Mouse (Mus musculus): ENCODE data around the gene Megf9. TPM values are rescaled to one million over a fixed set of nuclear protein-coding genes. Genes with fewer than 3 reads are reported as not detected.

The Megf9 gene
- polyA plus RNA-seq, 1 experiment from 2014 or later, result 3.5 TPM

DNA sequence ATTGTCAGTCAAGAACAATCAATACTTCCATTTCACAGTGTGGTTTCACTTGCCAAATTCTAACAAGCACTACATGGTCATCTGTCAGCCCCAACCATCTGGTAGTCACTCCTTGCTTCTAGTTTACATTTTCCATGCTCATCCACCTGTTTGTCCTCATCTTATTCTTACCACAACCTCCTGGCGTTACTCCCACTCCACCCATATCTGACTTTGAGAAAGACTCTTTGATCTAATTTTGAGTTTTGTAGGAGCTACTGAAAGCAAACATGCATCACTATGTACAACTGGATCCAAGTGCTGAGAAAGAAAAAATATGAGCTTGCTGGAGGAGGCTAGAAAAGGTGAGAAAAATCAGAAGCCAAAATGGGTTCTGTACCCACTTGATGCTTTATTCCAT is 17.1 kb downstream of the Megf9 start:
- Histone ChIP-seq H3K9me3 (replicated peaks) (no peaks in the 10 kb centered on the region), H3K9ac (no peak overlapping the region), H3K4me2 (no peak overlapping the region), H3K36me3 (no peaks in the 10 kb centered on the region), H3K4me1 (replicated peaks) (no peaks in the 10 kb centered on the region), H3K27ac (no peak overlapping the region), H3K27me3 (no peaks in the 10 kb centered on the region), H3K4me3 (no peak overlapping the region)
- 55% methylated on average over 1 of the region's 1 CpGs for WGBS
- ATAC-seq (replicated peaks; ENCODE audit: insufficient number of reproducible peaks, insufficient read depth, low FRiP score, low read depth), result no peak

DNA sequence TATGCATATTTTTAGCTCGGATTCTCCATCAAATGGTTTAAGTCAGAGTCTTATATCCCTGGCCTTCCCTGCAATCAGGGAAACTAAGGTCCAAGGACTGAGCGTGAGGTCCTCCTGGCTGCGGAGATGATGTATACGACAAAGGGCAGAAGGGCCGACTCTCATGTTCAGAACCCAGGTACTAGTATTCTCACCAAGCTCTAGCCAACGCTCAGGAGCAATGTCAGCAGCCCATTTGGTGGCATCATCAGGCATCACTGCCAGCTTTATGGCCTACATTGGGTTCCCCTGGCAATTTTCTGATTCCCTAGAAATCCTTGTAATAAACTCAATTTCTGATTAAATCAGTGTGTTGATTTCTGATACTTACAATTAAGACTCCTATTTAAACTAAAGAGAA is 18.5 kb downstream of the Megf9 start:
- 86% methylated on average over 6 of the region's 6 CpGs for WGBS
- H3K4me1 ChIP-seq (replicated peaks), result no peaks in the 10 kb centered on the region
- no peak for ATAC-seq (replicated peaks; ENCODE audit: insufficient number of reproducible peaks, insufficient read depth, low FRiP score, low read depth)
- no peaks in the 10 kb centered on the region for H3K36me3 ChIP-seq
- H3K9me3 ChIP-seq (replicated peaks), result no peaks in the 10 kb centered on the region
- H3K27me3 ChIP-seq, result no peaks in the 10 kb centered on the region
- no peak overlapping the region for H3K9ac ChIP-seq
- H3K27ac ChIP-seq, result no peak overlapping the region
- H3K4me3 ChIP-seq, result no peak overlapping the region
- no peak overlapping the region for H3K4me2 ChIP-seq

DNA sequence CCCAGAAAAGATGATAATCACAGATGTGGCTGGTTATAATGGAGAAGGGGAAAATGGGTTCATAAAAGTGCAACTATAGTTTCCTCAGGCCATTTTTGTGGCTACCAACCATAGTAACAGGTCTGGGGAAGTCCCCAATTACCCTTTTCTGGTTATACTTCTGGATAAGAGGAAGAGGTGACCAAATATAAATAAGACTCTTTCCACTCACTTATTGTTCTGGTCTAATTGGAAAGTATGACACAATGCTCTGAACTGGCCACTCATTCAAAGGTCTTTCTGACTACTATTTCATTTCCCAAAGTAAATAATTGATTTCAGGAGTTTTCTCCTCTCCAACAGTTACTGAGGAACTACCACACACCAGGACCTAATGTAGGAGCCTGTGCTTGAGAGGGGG is 19.3 kb downstream of the Megf9 start:
- Histone ChIP-seq H3K9ac (no peak overlapping the region), H3K4me2 (no peak overlapping the region), H3K4me3 (no peak overlapping the region), H3K9me3 (replicated peaks) (no peaks in the 10 kb centered on the region), H3K27ac (no peak overlapping the region), H3K36me3 (no peaks in the 10 kb centered on the region), H3K27me3 (no peaks in the 10 kb centered on the region), H3K4me1 (replicated peaks) (no peaks in the 10 kb centered on the region)
- ATAC-seq (replicated peaks; ENCODE audit: insufficient number of reproducible peaks, insufficient read depth, low FRiP score, low read depth), result no peak

DNA sequence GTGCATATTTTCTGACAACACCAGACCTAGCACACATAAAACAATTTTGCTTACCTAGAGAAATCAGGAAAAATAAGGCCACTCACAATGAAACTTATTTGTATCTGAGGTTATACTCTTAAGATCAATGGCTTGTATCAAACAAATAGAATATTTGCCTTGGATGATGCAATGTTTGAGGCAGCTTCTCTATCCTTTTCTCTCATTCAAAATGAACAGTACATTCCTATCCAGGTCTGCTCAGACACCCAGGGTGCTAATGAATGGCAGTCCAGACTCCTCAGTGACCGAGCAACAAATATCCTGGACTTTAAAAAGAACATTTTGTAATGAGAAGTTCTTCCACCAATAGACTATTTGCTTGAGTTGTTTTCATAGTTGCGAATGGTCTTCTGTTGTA is 24.8 kb downstream of the Megf9 start:
- 83% methylated on average over 2 of the region's 2 CpGs for WGBS
- H3K9me3 ChIP-seq (replicated peaks), result no peaks in the 10 kb centered on the region
- H3K27me3 ChIP-seq, result no peaks in the 10 kb centered on the region
- H3K9ac ChIP-seq, result no peak overlapping the region
- no peak overlapping the region for H3K4me3 ChIP-seq
- H3K4me2 ChIP-seq, result no peak overlapping the region
- ATAC-seq (replicated peaks; ENCODE audit: insufficient number of reproducible peaks, insufficient read depth, low FRiP score, low read depth), result no peak
- H3K4me1 ChIP-seq (replicated peaks), result no peaks in the 10 kb centered on the region
- no peaks in the 10 kb centered on the region for H3K36me3 ChIP-seq
- H3K27ac ChIP-seq, result no peak overlapping the region

DNA sequence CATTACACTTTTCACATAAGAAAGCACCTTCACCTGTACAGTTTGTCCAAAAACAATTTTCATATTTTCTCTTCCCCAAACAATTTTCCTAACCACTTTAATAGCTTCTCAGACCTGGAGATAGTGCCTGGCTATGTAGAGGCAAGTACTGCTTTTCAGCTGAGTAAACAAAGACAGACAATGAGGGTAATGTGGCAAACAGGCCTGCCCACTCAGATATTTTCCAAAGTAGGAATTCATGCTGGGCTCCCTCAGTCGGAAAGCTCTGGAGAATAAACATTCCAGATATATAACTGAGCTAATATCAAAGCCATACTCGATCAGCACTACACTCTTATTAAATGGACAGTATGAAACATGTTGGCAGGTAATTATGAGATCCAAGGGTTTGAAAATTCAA is 25.2 kb downstream of the Megf9 start:
- 35% methylated on average over 2 of the region's 2 CpGs for WGBS
- no peak for ATAC-seq (replicated peaks; ENCODE audit: insufficient number of reproducible peaks, insufficient read depth, low FRiP score, low read depth)
- Histone ChIP-seq H3K4me3 (no peak overlapping the region), H3K9ac (no peak overlapping the region), H3K4me2 (no peak overlapping the region), H3K27ac (no peak overlapping the region), H3K27me3 (no peaks in the 10 kb centered on the region), H3K36me3 (no peaks in the 10 kb centered on the region), H3K4me1 (replicated peaks) (no peaks in the 10 kb centered on the region), H3K9me3 (replicated peaks) (no peaks in the 10 kb centered on the region)

DNA sequence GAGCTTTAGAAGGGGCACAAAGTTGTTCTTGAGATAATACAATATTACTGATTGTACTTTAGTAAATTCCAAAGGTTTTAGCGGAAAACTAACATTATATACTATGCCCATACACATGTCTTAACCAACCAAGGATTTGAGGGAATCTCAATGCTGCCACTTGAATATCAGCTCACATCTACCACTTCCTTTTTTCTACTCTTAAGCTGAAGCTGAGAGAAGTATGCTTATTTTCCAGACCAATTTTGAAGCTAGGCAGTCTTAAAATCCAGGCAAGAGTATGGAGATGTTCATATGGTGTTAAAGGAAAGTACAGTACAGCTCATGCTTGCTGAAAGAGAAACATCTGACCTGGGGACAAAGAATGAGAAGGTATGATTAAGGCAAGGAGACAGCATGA is 26.6 kb downstream of the Megf9 start:
- H3K36me3 ChIP-seq, result no peaks in the 10 kb centered on the region
- no peak overlapping the region for H3K4me3 ChIP-seq
- no peaks in the 10 kb centered on the region for H3K4me1 ChIP-seq (replicated peaks)
- H3K4me2 ChIP-seq, result no peak overlapping the region
- H3K27ac ChIP-seq, result no peak overlapping the region
- H3K9ac ChIP-seq, result no peak overlapping the region
- H3K27me3 ChIP-seq, result no peaks in the 10 kb centered on the region
- WGBS, result 95% methylated on average over 1 of the region's 1 CpGs
- ATAC-seq (replicated peaks; ENCODE audit: insufficient number of reproducible peaks, insufficient read depth, low FRiP score, low read depth), result no peak
- H3K9me3 ChIP-seq (replicated peaks), result no peaks in the 10 kb centered on the region

DNA sequence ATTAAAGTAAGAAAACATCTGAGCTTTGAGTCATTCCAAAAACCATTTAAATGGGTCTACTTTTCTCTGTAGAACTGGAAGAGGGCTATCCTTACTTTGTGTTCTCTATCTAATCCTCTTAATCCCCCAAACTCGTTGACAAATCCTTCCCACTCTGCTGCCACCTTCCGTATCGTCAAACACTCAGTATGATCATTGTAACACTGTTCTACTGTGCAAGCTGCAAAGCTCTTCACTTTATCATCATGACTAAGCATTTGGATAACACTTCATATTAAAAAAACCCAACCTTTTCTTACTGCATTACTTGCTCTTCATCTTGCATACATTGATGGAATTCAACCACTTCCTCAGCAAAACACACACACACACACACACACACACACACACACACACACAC is 28.8 kb downstream of the Megf9 start:
- no peak overlapping the region for H3K4me2 ChIP-seq
- 48% methylated on average over 3 of the region's 3 CpGs for WGBS
- no peak overlapping the region for H3K27ac ChIP-seq
- no peak for ATAC-seq (replicated peaks; ENCODE audit: insufficient number of reproducible peaks, insufficient read depth, low FRiP score, low read depth)
- no peak overlapping the region for H3K4me3 ChIP-seq
- H3K27me3 ChIP-seq, result no peaks in the 10 kb centered on the region
- no peaks in the 10 kb centered on the region for H3K9me3 ChIP-seq (replicated peaks)
- H3K4me1 ChIP-seq (replicated peaks), result no peaks in the 10 kb centered on the region
- no peaks in the 10 kb centered on the region for H3K36me3 ChIP-seq
- H3K9ac ChIP-seq, result no peak overlapping the region

DNA sequence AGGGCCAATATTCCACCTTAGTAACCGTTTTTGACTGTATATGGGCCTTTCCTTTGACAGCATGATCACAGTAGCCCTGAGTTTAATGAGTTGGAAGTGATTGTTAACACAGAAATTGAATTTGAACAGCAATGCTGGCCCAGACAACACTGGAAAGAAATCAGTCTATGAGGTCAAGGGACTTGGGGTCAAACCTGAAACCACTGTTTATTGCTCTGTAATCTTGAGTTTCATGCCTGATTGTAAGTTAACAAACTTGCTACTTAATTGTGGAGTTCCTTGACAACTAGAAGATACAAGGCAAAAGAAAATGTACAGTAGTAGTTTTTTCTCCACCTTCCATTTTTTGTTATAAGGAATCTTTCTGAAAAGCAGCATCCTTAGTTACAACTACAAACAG is 31.0 kb downstream of the Megf9 start:
- Histone ChIP-seq H3K4me1 (replicated peaks) (no peaks in the 10 kb centered on the region), H3K36me3 (no peaks in the 10 kb centered on the region), H3K27ac (no peak overlapping the region), H3K4me3 (no peak overlapping the region), H3K9me3 (replicated peaks) (no peaks in the 10 kb centered on the region), H3K4me2 (no peak overlapping the region), H3K27me3 (no peaks in the 10 kb centered on the region), H3K9ac (no peak overlapping the region)
- WGBS, result 61% methylated on average over 1 of the region's 1 CpGs
- ATAC-seq (replicated peaks; ENCODE audit: insufficient number of reproducible peaks, insufficient read depth, low FRiP score, low read depth), result no peak

DNA sequence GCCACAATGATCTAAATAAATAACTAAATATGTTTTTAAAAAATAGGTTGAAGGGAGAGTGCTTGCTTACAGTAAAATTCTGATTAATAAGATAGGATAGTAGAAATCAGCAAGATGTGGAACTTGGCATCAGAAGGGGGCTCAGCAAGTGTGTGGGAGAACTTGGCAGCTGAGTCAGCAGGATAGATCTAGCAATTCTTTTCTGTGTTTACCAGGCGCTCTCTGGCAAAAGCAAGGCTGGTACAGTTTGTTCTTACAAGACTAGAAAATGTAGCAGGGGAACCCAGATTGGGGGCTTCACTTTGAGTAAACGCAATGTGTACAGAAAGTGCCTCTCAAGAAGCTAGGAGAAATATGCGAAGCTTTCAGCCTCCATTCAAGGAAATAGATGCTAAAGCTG is 35.5 kb downstream of the Megf9 start:
- Histone ChIP-seq H3K27ac (no peak overlapping the region), H3K9me3 (replicated peaks) (no peaks in the 10 kb centered on the region), H3K36me3 (no peaks in the 10 kb centered on the region), H3K4me2 (no peak overlapping the region), H3K4me1 (replicated peaks) (no peaks in the 10 kb centered on the region), H3K4me3 (no peak overlapping the region), H3K27me3 (no peaks in the 10 kb centered on the region), H3K9ac (no peak overlapping the region)
- WGBS, result 85% methylated on average over 3 of the region's 3 CpGs
- no peak for ATAC-seq (replicated peaks; ENCODE audit: insufficient number of reproducible peaks, insufficient read depth, low FRiP score, low read depth)

DNA sequence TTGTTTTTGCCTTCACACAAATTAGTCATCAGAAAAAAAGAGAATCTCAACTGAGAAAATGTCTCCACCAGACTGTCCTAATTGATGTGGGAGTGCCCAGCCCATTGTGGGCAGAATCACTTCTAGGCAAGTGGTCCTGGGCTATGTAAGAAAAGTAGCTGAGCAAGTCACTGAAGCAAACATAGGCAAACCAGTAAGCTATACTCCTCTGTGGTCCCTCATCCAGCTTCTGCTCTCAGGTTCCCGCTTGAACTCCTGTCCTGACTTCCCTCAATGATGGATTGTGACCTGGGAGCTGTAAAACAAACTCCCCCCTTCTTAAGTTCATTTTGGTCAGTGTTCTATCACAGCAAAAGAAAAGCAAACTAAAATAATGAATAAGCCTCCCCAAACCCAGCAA is 37.8 kb downstream of the Megf9 start:
- H3K9ac ChIP-seq, result no peak overlapping the region
- no peaks in the 10 kb centered on the region for H3K36me3 ChIP-seq
- H3K4me3 ChIP-seq, result no peak overlapping the region
- H3K4me2 ChIP-seq, result no peak overlapping the region
- H3K27ac ChIP-seq, result no peak overlapping the region
- H3K9me3 ChIP-seq (replicated peaks), result no peaks in the 10 kb centered on the region
- whole genome bisulfite sequencing, result 67% methylated on average over 1 of the region's 1 CpGs
- H3K4me1 ChIP-seq (replicated peaks), result no peaks in the 10 kb centered on the region
- ATAC-seq (replicated peaks; ENCODE audit: insufficient number of reproducible peaks, insufficient read depth, low FRiP score, low read depth), result no peak
- H3K27me3 ChIP-seq, result no peaks in the 10 kb centered on the region

DNA sequence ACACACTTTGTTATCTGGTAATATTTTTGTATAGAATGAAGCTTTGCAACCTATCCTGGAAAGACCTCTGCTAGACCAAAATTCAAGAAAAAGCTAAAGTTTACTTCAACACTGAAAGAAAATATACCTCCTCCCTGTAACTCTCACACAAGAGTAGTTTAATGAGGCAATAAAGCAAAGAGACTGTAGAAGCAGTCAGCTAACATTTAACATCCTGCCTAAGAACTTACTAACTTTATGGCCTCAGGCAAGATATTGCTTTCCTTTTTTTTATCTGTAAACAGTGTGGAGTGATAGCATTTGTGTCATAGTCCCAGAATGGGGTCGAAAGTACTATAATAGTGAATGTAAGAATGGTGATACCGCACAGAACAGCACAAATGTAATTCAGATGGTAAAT is 45.0 kb downstream of the Megf9 start:
- ATAC-seq (replicated peaks; ENCODE audit: insufficient number of reproducible peaks, insufficient read depth, low FRiP score, low read depth), result no peak
- H3K4me1 ChIP-seq (replicated peaks), result no peaks in the 10 kb centered on the region
- no peaks in the 10 kb centered on the region for H3K36me3 ChIP-seq
- H3K27ac ChIP-seq, result no peak overlapping the region
- no peak overlapping the region for H3K4me2 ChIP-seq
- no peaks in the 10 kb centered on the region for H3K9me3 ChIP-seq (replicated peaks)
- no peaks in the 10 kb centered on the region for H3K27me3 ChIP-seq
- 75% methylated on average over 2 of the region's 2 CpGs for WGBS
- H3K4me3 ChIP-seq, result no peak overlapping the region
- no peak overlapping the region for H3K9ac ChIP-seq

DNA sequence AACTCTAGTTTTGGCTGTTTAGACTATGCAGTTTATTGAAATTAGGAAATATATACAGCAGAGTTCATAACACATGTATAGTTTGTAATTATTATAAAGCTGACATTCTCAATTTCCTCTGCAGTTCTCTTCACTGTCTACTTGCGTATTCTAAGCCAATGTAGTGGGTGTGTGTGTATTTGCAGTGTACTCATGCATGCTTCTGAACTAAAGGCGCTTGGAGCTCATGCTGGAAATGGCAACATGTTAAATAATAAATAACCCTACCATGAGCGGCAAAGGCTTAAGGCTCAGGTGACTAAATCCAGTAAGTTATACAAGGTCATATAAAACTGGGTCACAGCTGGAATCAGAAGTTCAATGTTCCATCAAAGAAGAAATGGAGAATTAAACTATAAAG is 46.4 kb downstream of the Megf9 start:
- Histone ChIP-seq H3K27me3 (no peaks in the 10 kb centered on the region), H3K4me2 (no peak overlapping the region), H3K4me3 (no peak overlapping the region), H3K36me3 (no peaks in the 10 kb centered on the region), H3K4me1 (replicated peaks) (no peaks in the 10 kb centered on the region), H3K9ac (no peak overlapping the region), H3K27ac (no peak overlapping the region), H3K9me3 (replicated peaks) (no peaks in the 10 kb centered on the region)
- WGBS, result 79% methylated on average over 3 of the region's 3 CpGs
- no peak for ATAC-seq (replicated peaks; ENCODE audit: insufficient number of reproducible peaks, insufficient read depth, low FRiP score, low read depth)

DNA sequence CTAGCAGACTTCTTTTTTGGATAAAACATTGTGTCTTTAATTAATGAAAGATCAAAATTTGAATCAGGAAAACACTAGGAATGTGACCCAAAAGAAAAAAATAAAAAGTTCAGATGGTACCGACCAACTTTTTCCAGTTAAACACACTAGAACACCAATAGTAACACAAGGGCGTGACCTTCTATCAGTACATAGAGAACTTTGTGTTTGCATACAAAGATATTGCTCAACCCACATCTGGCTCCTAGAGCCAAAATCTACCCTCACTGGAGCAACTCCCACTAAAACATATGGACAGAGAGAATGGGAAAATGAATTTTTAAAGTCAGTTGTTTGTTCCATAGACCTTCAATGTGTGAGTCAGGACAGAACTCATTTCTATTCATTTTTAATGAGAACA is 50.7 kb downstream of the Megf9 start:
- 82% methylated on average over 2 of the region's 2 CpGs for WGBS

More for the DNA sequence above, 50.7 kb downstream of the Megf9 start:
- Histone ChIP-seq H3K27ac (no peak overlapping the region), H3K9me3 (replicated peaks) (no peaks in the 10 kb centered on the region), H3K27me3 (no peaks in the 10 kb centered on the region), H3K36me3 (no peaks in the 10 kb centered on the region), H3K4me1 (replicated peaks) (no peaks in the 10 kb centered on the region), H3K4me3 (no peak overlapping the region), H3K9ac (no peak overlapping the region), H3K4me2 (no peak overlapping the region)
- no peak for ATAC-seq (replicated peaks; ENCODE audit: insufficient number of reproducible peaks, insufficient read depth, low FRiP score, low read depth)
